Mouse (Mus musculus): ENCODE measurements around the gene Vangl1.

Vangl1 gene

GRCm38 (mm10) chr3:102198446-102198845, 6.0 kb downstream of the Vangl1 start:
- DNase-seq (ENCODE audit: low spot score in 2 of 2) = no peak

GRCm38 (mm10) chr3:102197746-102198145, 6.7 kb downstream of the Vangl1 start:
- DNase-seq (ENCODE audit: low spot score in 2 of 2) = no peak

DNA sequence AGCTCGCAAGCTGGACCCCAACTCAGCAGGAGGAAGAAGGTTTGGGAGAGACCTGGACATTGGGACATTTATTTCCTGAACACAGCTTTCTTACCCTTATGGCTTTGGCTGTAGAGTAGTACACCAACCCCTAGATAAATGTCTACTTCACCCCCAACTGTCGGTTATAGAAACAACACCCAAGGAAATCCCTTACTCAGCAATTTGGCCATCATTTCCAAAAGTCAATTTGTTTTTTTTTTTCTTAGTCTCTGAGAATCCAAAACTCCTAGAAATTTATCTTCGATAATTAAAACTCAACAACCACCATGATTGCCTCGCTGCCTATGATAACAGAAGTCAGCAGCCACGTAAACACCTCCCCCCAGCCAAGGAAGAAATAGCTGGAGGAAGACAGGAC, 7.3 kb downstream of the Vangl1 start:
- no peak for DNase-seq (ENCODE audit: low spot score in 2 of 2)

- DNase-seq (ENCODE audit: low spot score in 2 of 2) = no peak
These were observed 8.3 kb downstream of the Vangl1 start for GRCm38 (mm10) chr3:102196166-102196565.

GRCm38 (mm10) chr3:102195762-102196161, 8.7 kb downstream of the Vangl1 start:
- no peak for DNase-seq (ENCODE audit: low spot score in 2 of 2)

DNA sequence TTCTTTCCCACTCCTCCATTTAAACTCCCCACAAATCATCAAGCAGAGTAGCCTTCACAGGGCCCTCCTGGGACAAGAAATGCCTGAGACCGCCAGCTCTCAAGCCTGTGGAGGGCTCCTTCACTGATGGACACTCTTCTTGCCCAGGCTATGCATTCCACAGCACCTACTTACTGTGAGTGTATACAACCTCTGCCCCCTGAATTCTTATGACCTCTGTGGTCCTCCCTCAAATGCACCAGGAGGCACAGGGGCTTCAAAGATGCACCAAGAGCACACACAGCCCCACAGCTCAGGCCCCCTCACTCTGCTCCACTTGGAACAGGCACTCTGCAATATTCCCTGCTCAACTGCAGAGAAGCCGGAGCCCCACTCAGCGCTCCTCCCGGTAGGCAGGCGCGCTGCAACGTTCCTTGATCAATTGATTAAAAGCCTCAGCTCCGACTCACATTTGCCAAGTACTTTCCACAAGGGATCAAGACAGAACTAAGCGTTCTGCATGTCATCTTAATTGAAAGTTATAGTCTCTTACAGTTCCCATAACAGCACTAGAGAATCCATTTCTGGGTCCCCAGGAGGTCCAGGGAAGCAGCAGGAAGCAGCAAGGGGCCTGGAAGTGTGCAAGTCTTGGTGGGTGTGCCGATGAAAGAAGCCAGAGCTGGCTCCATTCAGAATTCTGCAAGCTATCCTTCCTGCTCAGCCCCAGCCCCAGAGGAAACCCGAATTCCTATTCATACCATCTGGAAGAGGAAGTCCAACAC, 10.0 kb downstream of the Vangl1 start:
- DNase-seq (ENCODE audit: low spot score in 2 of 2) = peak in 1 of 2 experiments; percentile 15

DNA sequence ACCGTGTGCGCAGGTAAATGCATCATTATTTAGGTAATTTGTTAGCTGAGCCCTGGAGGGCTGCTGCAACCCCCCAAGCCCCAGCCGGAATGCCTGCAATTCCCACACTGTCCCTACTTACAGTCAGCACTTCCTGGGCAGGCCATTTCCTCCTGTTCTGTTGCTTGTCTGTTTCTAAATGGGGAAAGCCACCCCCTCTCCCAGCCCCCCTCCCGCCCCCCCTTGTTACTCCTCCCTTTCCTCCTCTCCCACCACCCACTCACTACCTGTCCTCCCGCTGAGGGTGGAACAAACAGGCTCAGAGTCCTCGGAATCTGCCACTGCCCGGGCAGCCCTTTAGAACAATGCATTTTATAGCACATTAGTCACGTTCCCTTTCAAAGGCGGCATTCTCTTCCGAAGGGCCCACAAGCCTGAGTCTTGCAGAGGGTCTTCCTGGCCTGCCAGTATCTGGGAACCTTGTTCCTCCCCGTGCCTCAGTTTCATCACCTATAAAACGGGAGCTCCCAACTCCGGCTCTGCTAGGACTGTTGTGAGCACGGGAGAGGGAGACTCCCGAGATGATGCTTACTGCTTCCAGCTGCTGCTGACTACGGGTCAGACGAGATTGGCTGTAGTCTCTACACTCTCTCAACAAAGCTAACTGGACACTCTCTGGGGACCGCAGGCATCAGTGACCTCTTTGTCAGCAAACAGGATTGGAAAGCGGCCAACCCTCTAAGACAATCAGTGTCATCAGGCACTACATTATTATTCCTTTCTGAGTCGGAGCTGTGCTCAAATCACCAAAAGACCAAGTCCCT, 10.8 kb downstream of the Vangl1 start:
- DNase-seq (ENCODE audit: low spot score in 2 of 2) = peak in 1 of 2 experiments; percentile 12

GRCm38 (mm10) chr3:102192621-102193020, 11.9 kb downstream of the Vangl1 start:
- DNase-seq (ENCODE audit: low spot score in 2 of 2) = no peak

GRCm38 (mm10) chr3:102191575-102191974, 12.9 kb downstream of the Vangl1 start:
- DNase-seq (ENCODE audit: low spot score in 2 of 2) = no peak

- no peak for DNase-seq (ENCODE audit: low spot score in 2 of 2)
These were observed 13.9 kb downstream of the Vangl1 start for GRCm38 (mm10) chr3:102190642-102191041.

DNA sequence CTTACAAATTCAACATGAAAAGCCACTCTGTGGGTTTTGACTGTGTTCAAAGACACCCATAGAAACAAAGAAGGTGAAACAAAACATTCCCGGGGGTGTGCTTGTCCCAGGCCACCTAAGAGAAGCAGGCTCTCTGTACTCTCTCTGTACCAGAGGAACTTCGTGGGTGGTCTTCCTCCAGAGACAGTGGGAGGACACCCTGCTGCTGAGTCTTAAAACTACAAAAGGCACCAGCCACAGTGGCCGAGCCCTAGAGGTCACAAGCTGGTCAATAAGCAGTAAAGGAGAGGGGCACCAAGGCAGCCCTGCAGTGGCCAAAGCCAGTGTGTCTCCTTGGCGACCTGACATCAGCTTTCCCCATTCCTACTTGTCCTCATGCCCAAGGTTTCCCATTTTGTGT, 14.5 kb downstream of the Vangl1 start:
- no peak for DNase-seq (ENCODE audit: low spot score in 2 of 2)

GRCm38 (mm10) chr3:102188972-102189371, 15.5 kb downstream of the Vangl1 start:
- no peak for DNase-seq (ENCODE audit: low spot score in 2 of 2)

DNA sequence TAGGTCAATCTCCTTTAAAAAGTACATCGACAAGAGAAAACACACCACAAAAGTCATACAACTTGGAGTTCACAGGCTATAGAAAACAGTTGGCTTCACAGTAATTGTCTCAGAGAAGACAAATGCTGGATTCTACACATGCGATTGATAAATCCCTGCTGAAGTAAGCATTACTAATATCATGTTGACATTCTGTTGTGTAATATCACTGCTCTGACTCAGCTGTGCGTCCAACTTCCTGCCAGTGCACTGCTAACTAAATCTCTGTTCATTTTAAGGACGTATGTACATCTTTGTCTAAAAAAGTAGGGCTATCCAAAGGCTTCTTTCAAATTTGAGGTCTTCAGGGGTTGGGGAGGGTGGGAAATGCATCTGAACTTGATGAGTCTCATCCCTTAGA, 17.1 kb downstream of the Vangl1 start:
- DNase-seq (ENCODE audit: low spot score in 2 of 2) = no peak

GRCm38 (mm10) chr3:102184721-102185120, 19.8 kb downstream of the Vangl1 start:
- DNase-seq (ENCODE audit: low spot score in 2 of 2) = no peak

DNA sequence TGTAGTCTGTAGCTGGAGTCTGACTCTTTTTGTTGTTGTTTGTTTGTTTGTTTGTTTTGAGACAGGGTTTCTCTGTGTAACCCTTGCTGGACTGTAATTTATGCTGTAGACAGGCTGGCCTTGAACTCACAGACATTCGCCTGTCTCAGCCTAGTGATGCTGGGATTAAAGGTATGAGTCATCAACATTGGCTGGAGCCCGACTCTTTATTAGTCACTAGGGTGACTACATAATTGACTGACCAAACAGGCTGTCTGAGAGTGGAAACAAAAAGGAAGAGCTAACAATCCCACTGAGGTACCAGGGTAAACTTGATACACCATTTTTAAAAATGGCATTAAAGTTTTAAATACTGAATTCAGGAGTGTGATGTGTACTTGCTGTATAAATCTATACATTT, 21.9 kb downstream of the Vangl1 start:
- no peak for DNase-seq (ENCODE audit: low spot score in 2 of 2)

GRCm38 (mm10) chr3:102181191-102181590, 23.3 kb downstream of the Vangl1 start:
- DNase-seq (ENCODE audit: low spot score in 2 of 2) = no peak

DNA sequence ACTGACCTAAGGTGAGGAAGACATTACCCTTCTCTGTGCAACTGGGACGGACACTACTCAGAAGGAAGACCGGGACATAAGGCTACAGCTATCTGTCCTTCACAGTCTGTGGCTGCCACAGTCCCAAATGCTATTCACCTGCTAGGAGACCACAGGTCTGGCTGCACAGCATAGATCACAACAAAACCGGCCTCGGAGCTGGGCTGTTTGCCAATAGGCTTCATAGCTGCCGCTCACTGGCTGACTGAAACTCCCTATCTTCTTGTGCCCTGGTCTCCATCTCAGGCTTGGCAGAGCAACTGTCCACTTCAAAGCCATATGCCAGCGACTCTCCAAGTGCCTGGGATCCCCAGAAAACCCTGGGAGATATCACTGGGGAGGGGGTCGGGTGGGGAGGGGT, 23.7 kb downstream of the Vangl1 start:
- DNase-seq (ENCODE audit: low spot score in 2 of 2) = no peak

DNA sequence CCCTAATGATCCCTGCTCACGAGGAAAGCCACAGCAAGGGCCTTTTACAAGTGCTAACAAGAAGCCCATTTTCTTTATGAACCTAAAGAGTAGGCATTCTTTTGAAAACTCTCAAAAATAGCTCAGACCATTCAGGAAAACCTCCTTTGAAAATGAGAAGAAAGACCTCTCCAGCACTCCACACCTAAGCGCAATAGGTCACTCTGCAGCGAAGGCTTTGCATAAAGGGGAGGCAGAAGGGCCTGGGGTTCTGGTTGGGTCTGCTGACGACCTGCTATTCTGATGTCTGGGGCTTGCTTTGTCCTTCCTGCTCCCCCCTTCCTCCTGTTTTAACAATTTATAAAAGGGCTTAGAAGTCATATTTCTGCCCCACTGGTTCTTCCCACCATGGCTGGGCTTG, 24.6 kb downstream of the Vangl1 start:
- DNase-seq (ENCODE audit: low spot score in 2 of 2) = no peak

DNA sequence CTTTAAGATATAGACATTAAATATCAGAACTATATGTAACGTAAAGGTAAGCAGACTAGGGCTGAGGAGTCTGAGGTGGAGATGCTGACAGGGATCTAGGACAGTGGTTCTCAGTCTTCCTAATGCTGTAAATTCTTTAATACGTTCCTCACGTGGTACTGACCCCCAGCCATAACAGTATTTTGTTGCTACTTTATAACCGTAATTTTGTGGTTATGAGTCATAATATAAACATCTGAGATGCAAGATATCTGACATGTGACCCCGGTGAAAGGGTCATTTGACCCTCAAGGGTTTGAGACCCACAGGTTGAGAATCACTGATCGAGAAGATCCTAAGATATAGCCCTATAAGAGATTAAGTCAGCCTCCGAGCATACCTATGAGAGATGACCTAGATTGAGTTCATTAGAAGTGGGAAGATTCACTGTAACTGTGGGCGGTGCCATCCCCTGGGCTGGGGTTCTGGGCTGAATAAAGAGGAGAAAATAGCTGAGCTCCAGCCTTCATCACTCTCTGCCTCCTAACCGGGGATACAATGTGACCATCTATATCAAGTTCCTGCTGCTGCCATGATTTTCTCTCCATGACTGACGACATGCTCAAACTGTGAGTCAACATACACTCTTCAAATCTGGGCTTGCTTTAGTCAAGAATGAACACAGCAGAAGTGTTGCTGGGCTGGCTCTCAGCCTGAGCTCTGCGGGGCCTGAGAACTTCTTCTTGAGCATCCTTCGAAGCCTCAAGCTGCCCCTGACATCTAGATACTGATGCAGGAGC, 26.5 kb downstream of the Vangl1 start:
- DNase-seq (ENCODE audit: low spot score in 2 of 2) = no peak

- DNase-seq (ENCODE audit: low spot score in 2 of 2) = no peak
These were observed 28.4 kb downstream of the Vangl1 start for GRCm38 (mm10) chr3:102176116-102176515.

GRCm38 (mm10) chr3:102175701-102176100, 28.8 kb downstream of the Vangl1 start:
- DNase-seq (ENCODE audit: low spot score in 2 of 2) = no peak

DNA sequence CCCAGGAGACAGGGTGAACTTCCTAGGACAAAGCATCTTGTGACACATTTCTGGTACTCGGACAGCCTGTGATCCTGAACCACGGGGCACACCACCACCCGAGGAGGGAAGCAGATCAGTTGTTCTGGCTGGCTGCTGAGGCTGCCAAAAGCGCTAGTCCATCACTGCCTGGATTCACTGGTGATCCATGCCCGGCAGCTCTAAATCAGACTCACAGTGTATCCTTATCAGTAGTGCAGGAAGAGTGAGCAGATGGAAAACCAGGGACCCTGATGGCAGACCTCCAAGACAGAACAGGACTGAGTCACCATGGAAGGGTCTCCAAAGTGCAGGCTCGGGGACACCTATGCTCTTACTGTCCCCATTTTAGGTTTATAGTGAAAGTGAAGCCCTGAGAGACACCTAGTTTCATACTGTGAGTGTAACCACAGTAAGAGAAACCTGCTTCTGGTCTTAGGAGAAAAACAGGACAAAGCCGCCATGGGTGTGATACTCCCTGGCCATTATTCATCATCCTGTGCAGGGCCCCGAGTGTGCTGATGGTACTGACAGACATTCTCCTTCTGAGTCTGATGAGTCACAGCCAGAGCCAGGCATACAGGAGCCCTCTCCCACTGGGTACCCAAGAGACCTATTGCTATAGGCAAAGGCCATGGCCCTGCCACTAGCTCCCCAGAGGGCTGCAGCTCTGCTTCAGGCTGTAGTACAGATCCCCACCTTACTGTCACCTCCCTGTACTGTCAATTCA, 30.2 kb downstream of the Vangl1 start:
- DNase-seq (ENCODE audit: low spot score in 2 of 2) = no peak
